Mouse (Mus musculus) hindbrain, embryonic 14.5 days (tissue): ENCODE results near the gene Rnaseh1. TPM values are rescaled to one million over a fixed set of nuclear protein-coding genes. Genes with fewer than 3 reads are reported as not detected.
A peak's percentile ranks its signal among the peaks of the same experiment; 100 is the strongest.

ENCODE experiments used
- ATAC-seq: fragments of 200-750 bp; cut with Nextera tagmentation; 2 replicates; pipeline ENCODE4 v1.8.0; 2017; ENCODE audit warnings: moderate number of reproducible peaks, mild to moderate bottlenecking, moderate TSS enrichment, moderate library complexity; ENCODE audit not compliant: low FRiP score
- DNase-seq: peaks from one replicate; pipeline ENCODE4 v3.0.0-alpha.2; 2015; ENCODE audit warnings: low spot score
- H3K27ac ChIP-seq: fragments of 300-500 bp; sonication (generic); 2 replicates; pipeline ENCODE4 v1.5.1; 2014; ENCODE audit warnings: mild to moderate bottlenecking, moderate library complexity
- H3K27me3 ChIP-seq: fragments of 300-500 bp; sonication (generic); 2 replicates; pipeline ENCODE4 v1.6.1; 2014; ENCODE audit warnings: mild to moderate bottlenecking, low read length, mixed read lengths; ENCODE audit not compliant: control insufficient read depth, insufficient read depth
- H3K36me3 ChIP-seq: fragments of 300-500 bp; sonication (generic); replicated peaks from 2 replicates; pipeline ENCODE4 v1.6.1; 2014; ENCODE audit not compliant: control insufficient read depth, insufficient read depth
- H3K4me1 ChIP-seq: fragments of 300-500 bp; sonication (generic); replicated peaks from 2 replicates; pipeline ENCODE4 v1.6.1; 2014; ENCODE audit warnings: antibody characterized with exemption, low read length, mixed read lengths; ENCODE audit not compliant: control insufficient read depth, insufficient read depth
- H3K4me2 ChIP-seq: fragments of 300-500 bp; sonication (generic); replicated peaks from 2 replicates; pipeline ENCODE4 v1.6.1; 2014; ENCODE audit warnings: mild to moderate bottlenecking, moderate library complexity
- H3K4me3 ChIP-seq: fragments of 300-500 bp; sonication (generic); replicated peaks from 2 replicates; pipeline ENCODE4 v1.5.1; 2014; ENCODE audit warnings: mild to moderate bottlenecking, low read length
- H3K9ac ChIP-seq: fragments of 300-500 bp; sonication (generic); 2 replicates; pipeline ENCODE4 v1.6.1; 2014
- H3K9me3 ChIP-seq: fragments of 300-500 bp; sonication (generic); 2 replicates; pipeline ENCODE4 v1.6.1; 2016; ENCODE audit warnings: low read length; ENCODE audit not compliant: control insufficient read depth
- WGBS: fragments of 180-500 bp; shearing (Covaris S2); extraction: QIAGEN DNeasy Blood & Tissue Kit; methylation state at CpG from one replicate; pipeline ENCODE4 v1.1.7; 2014; 5-methylcytosine and 5-hydroxymethylcytosine counted together
- polyA plus RNA-seq: library from polyadenylated mRNA; unstranded; fragments of >200 nt; fragmentation: Nextera tagmentation; extraction: Ambion mirVana; gene quantifications from 2 replicates; pipeline ENCODE4 v1.2.1, GENCODE M21; 2014

The Rnaseh1 gene
- polyA plus RNA-seq, 1 experiment from 2014 or later = 18.8 TPM

- Histone ChIP-seq H3K4me2 (no peak overlapping the region), H3K27ac (no peak overlapping the region), H3K9me3 (no peaks in the 10 kb centered on the region), H3K4me3 (no peak overlapping the region), H3K36me3 (peaks cover 8% of the 10 kb centered on the region), H3K9ac (no peak overlapping the region), H3K4me1 (peaks cover 12% of the 10 kb centered on the region), H3K27me3 (no peaks in the 10 kb centered on the region)
- no peak for ATAC-seq
- 80% methylated on average over 2 of the region's 2 CpGs for WGBS
- no peak for DNase-seq
Measured at GRCm38 (mm10) chr12:28638778-28639177, 10.6 kb upstream of the Rnaseh1 start.

GRCm38 (mm10) chr12:28662628-28663027 lies 13.2 kb downstream of the Rnaseh1 start:
- ATAC-seq = no peak
- H3K27me3 ChIP-seq = no peaks in the 10 kb centered on the region

GRCm38 (mm10) chr12:28666734-28667133 lies 17.3 kb downstream of the Rnaseh1 start:
- no peaks in the 10 kb centered on the region for H3K27me3 ChIP-seq
- no peak overlapping the region for H3K9ac ChIP-seq
- WGBS = 76% methylated on average over 4 of the region's 4 CpGs
- no peaks in the 10 kb centered on the region for H3K36me3 ChIP-seq
- no peak for DNase-seq
- H3K4me2 ChIP-seq = no peak overlapping the region
- no peaks in the 10 kb centered on the region for H3K9me3 ChIP-seq
- H3K4me1 ChIP-seq = no peaks in the 10 kb centered on the region
- no peak for ATAC-seq
- H3K27ac ChIP-seq = no peak overlapping the region
- no peak overlapping the region for H3K4me3 ChIP-seq

More at GRCm38 (mm10) chr12:28662628-28663027, 13.2 kb downstream of the Rnaseh1 start:
- H3K4me1 ChIP-seq = no peaks in the 10 kb centered on the region
- H3K27ac ChIP-seq = no peak overlapping the region
- H3K4me2 ChIP-seq = no peak overlapping the region
- no peak overlapping the region for H3K9ac ChIP-seq
- no peak overlapping the region for H3K4me3 ChIP-seq
- DNase-seq = no peak
- WGBS = 86% methylated on average over 4 of the region's 4 CpGs
- H3K9me3 ChIP-seq = no peaks in the 10 kb centered on the region
- peaks cover 36% of the 10 kb centered on the region for H3K36me3 ChIP-seq

GRCm38 (mm10) chr12:28667287-28667686 lies 17.9 kb downstream of the Rnaseh1 start:
- no peak overlapping the region for H3K27ac ChIP-seq
- ATAC-seq = no peak
- 56% methylated on average over 8 of the region's 8 CpGs for WGBS

GRCm38 (mm10) chr12:28674038-28674720 lies 24.8 kb downstream of the Rnaseh1 start:
- 89% methylated on average over 10 of the region's 10 CpGs for WGBS
- Histone ChIP-seq H3K9me3 (no peaks in the 10 kb centered on the region), H3K4me3 (peak overlapping the region; percentile 42), H3K9ac (peak overlapping the region; percentile 67; the same call in 1 of the 2 replicates), H3K27me3 (no peaks in the 10 kb centered on the region), H3K4me1 (peaks cover 8% of the 10 kb centered on the region), H3K4me2 (peak overlapping the region; percentile 57), H3K27ac (peak overlapping the region; percentile 95), H3K36me3 (no peaks in the 10 kb centered on the region)
- DNase-seq (no peak), ATAC-seq (no peak)

More at GRCm38 (mm10) chr12:28667287-28667686, 17.9 kb downstream of the Rnaseh1 start:
- H3K4me3 ChIP-seq = no peak overlapping the region
- no peaks in the 10 kb centered on the region for H3K27me3 ChIP-seq
- no peak overlapping the region for H3K4me2 ChIP-seq
- no peaks in the 10 kb centered on the region for H3K4me1 ChIP-seq
- DNase-seq = no peak
- H3K9ac ChIP-seq = no peak overlapping the region
- H3K9me3 ChIP-seq = no peaks in the 10 kb centered on the region
- no peaks in the 10 kb centered on the region for H3K36me3 ChIP-seq

- no peaks in the 10 kb centered on the region for H3K9me3 ChIP-seq
- H3K4me3 ChIP-seq = peak within 1 kb of the TSS; percentile 42
- H3K36me3 ChIP-seq = no peaks in the 10 kb centered on the region
- DNase-seq = peak; percentile 88
- H3K27ac ChIP-seq = peak within 1 kb of the TSS; percentile 95
- H3K4me2 ChIP-seq = peak within 1 kb of the TSS; percentile 57
- H3K9ac ChIP-seq = peak within 1 kb of the TSS; percentile 67
- peak; percentile 97 for ATAC-seq
- H3K4me1 ChIP-seq = peaks cover 8% of the 10 kb centered on the region
- H3K27me3 ChIP-seq = no peaks in the 10 kb centered on the region
- WGBS = 3% methylated on average over 53 of the region's 53 CpGs
Measured at GRCm38 (mm10) chr12:28675121-28675924, 25.9 kb downstream of the Rnaseh1 start, which contains the start of gene Adi1. TSS of gene Adi1 (plus strand) at chr12:28675231.

- Histone ChIP-seq H3K27ac (peak overlapping the region; percentile 95), H3K9ac (peak overlapping the region; percentile 67), H3K27me3 (no peaks in the 10 kb centered on the region), H3K9me3 (no peaks in the 10 kb centered on the region), H3K4me3 (peak overlapping the region; percentile 42), H3K36me3 (no peaks in the 10 kb centered on the region), H3K4me1 (peaks cover 8% of the 10 kb centered on the region), H3K4me2 (peak overlapping the region; percentile 57)
- DNase-seq (no peak), ATAC-seq (no peak)
- WGBS = 68% methylated on average over 5 of the region's 5 CpGs
Measured at GRCm38 (mm10) chr12:28675925-28676209, 26.5 kb downstream of the Rnaseh1 start.

DNA sequence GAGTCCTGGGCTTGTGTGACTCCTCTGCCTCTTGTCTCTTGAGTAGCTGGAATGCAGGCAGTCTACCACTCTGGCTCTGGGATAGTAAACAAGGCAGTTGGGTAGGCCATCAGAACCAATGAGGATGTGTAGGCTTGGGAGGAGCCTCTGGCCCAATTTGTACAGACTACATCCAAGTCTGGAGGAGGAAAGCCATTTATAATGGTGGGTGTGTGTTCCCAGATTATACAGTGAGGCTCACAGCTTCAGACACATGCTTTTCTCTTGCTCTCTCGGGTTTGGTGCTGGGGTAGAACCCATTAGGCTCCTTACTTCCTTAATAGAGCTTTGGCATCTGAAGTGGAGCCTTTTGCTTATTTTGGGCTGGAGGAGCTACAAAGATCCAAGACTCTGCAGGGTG lies 35.3 kb downstream of the Rnaseh1 start:
- Histone ChIP-seq H3K9me3 (no peaks in the 10 kb centered on the region), H3K27me3 (no peaks in the 10 kb centered on the region), H3K9ac (no peak overlapping the region), H3K4me3 (no peak overlapping the region), H3K4me1 (0 out of 2 replicates have a peak, but pooled peaks cover 3% of the 10 kb centered on the region), H3K27ac (no peak overlapping the region), H3K36me3 (peaks cover 8% of the 10 kb centered on the region; the same call in 1 of the 2 replicates), H3K4me2 (no peak overlapping the region)
- ATAC-seq (no peak), DNase-seq (no peak)
- WGBS = 100% methylated on average over 1 of the region's 1 CpGs

DNA sequence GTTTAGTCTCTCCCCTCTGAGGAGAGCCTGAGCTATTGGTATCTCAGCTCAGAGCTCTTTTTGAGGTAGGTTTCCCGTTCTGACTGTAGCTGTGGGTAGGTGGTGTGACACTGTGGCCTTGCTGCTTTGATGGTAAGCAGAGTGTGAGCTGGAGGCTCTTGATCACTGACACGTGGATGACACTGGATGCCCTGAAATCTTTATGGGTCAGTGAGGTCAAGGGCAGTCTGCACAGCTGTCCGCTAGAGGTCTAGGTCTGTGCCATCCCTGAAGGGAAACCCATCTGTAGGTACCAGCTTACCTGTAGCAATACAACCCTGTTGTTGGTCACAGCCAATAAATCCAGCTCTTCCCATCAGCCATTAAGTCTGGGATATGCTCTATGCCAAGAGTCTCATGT lies 36.4 kb downstream of the Rnaseh1 start:
- H3K9ac ChIP-seq = no peak overlapping the region
- H3K27ac ChIP-seq = 0 out of 2 replicates have a peak overlapping the region, but pooled peaks have one; percentile 43
- H3K9me3 ChIP-seq = no peaks in the 10 kb centered on the region
- H3K4me2 ChIP-seq = no peak overlapping the region
- peaks cover 18% of the 10 kb centered on the region for H3K36me3 ChIP-seq
- no peak overlapping the region for H3K4me3 ChIP-seq
- DNase-seq (no peak), ATAC-seq (no peak)
- no peaks in the 10 kb centered on the region for H3K27me3 ChIP-seq
- 0 out of 2 replicates have a peak, but pooled peaks cover 3% of the 10 kb centered on the region for H3K4me1 ChIP-seq
- 74% methylated on average over 3 of the region's 3 CpGs for WGBS
